Mouse (Mus musculus): ENCODE data around the gene Gm20538. TPM values are rescaled to one million over a fixed set of nuclear protein-coding genes. Genes with fewer than 3 reads are reported as not detected.

Gene Gm20538
- total and polyA plus RNA-seq, 3 experiments = not detected

- no peaks in the 10 kb centered on the region; a peak in 1 of 4 replicates for H3K27me3 ChIP-seq (ENCODE audit: control insufficient read depth in 1 of 2, insufficient read depth in 2 of 2, low read length in 2 of 2)
- no peak overlapping the region for H3K9ac ChIP-seq (ENCODE audit: control insufficient read depth, low read depth, low read length, poor library complexity, severe bottlenecking)
- H3K9me3 ChIP-seq (replicated peaks; ENCODE audit: insufficient read depth, low read length) = no peaks in the 10 kb centered on the region
- H3K79me2 ChIP-seq (ENCODE audit: control insufficient read depth, insufficient read depth, low read length, poor library complexity) = no peaks in the 10 kb centered on the region
- no peaks in the 10 kb centered on the region for H3K4me1 ChIP-seq (ENCODE audit: control insufficient read depth in 1 of 2, insufficient read depth in 2 of 2, low read length in 2 of 2)
- TF ChIP-seq USF2 (IDR thresholded peaks at IDR 0.05; ENCODE audit: borderline replicate concordance in 1 of 2, insufficient read depth in 1 of 2, low read depth in 1 of 2, low read length in 2 of 2) = no peak
- no peak for TF ChIP-seq UBTF (IDR thresholded peaks at IDR 0.05; ENCODE audit: borderline replicate concordance, insufficient read depth, low read depth, low read length)
- no peaks in the 10 kb centered on the region for H3K36me3 ChIP-seq (ENCODE audit: control insufficient read depth in 1 of 2, insufficient read depth in 2 of 2, low read length in 2 of 2)
- no peak overlapping the region for H3K27ac ChIP-seq (ENCODE audit: control insufficient read depth, low read depth, low read length)
- DNase-seq (ENCODE audit: low read depth, low spot score) = no peak
- H3K4me3 ChIP-seq (ENCODE audit: control insufficient read depth in 1 of 2, insufficient read depth in 1 of 2, low read depth in 2 of 2, low read length in 2 of 2) = no peak overlapping the region
These were observed 37.8 kb downstream of the Gm20538 start for GRCm38 (mm10) chr19:44514521-44515451.

DNA sequence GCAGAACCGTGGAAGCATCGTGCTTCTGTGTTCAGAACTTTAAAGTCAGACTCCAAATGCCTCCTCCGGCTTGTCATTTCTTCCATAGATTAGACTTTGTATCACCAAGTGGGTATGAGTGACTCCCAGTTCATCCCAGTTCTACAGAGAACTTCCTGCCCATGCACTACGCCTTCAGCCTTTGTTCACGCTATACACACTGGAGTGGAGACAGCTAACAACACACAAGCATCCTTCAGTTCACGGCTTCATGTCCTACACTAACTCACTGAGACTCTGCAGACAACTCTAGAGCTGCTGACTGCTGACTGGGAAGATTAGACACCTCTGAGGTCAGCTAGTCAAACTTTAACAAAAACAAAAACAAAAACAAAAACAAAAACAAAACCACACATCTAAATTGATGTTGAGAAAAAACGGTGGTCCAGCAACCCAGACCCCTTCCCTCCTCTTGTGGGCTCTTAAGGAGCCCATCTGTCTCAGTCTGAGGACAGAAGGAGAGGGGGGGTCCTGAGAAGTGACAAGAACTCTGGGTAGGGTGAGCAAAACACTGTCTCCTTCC lies 38.6 kb downstream of the Gm20538 start:
- Histone ChIP-seq H3K9ac (ENCODE audit: control insufficient read depth, low read depth, low read length, poor library complexity, severe bottlenecking) (no peak overlapping the region), H3K4me3 (ENCODE audit: control insufficient read depth in 1 of 2, insufficient read depth in 1 of 2, low read depth in 2 of 2, low read length in 2 of 2) (no peak overlapping the region), H3K79me2 (ENCODE audit: control insufficient read depth, insufficient read depth, low read length, poor library complexity) (no peaks in the 10 kb centered on the region), H3K27ac (ENCODE audit: control insufficient read depth, low read depth, low read length) (no peak overlapping the region), H3K9me3 (replicated peaks; ENCODE audit: insufficient read depth, low read length) (no peaks in the 10 kb centered on the region), H3K36me3 (ENCODE audit: control insufficient read depth in 1 of 2, insufficient read depth in 2 of 2, low read length in 2 of 2) (no peaks in the 10 kb centered on the region), H3K27me3 (ENCODE audit: control insufficient read depth in 1 of 2, insufficient read depth in 2 of 2, low read length in 2 of 2) (no peaks in the 10 kb centered on the region; a peak in 1 of 4 replicates), H3K4me1 (ENCODE audit: control insufficient read depth in 1 of 2, insufficient read depth in 2 of 2, low read length in 2 of 2) (no peaks in the 10 kb centered on the region)
- no peak for DNase-seq (ENCODE audit: low read depth, low spot score)
- TF ChIP-seq RAD21 (IDR thresholded peaks at IDR 0.05; ENCODE audit: low read depth, low read length) (no peak), ZKSCAN1 (IDR thresholded peaks at IDR 0.05; ENCODE audit: low read depth, low read length) (no peak), SIN3A (IDR thresholded peaks at IDR 0.05; ENCODE audit: low read length) (no peak), MAFK (IDR thresholded peaks at IDR 0.05; ENCODE audit: borderline replicate concordance, low read depth, low read length) (no peak), ZNF384 (IDR thresholded peaks at IDR 0.05; ENCODE audit: low read depth, low read length) (no peak), CHD2 (IDR thresholded peaks at IDR 0.05; ENCODE audit: low read length) (no peak), TBP (IDR thresholded peaks at IDR 0.05; ENCODE audit: low read depth, low read length) (no peak), KAT2A (conservative IDR thresholded peaks at IDR 0.05; ENCODE audit: low read depth, low read length) (no peak), POLR2A (IDR thresholded peaks at IDR 0.05; ENCODE audit: control insufficient read depth in 1 of 2, insufficient read depth in 1 of 2, low read depth in 1 of 2, low read length in 2 of 2, poor library complexity in 1 of 2) (no peak), GABPA (IDR thresholded peaks at IDR 0.05; ENCODE audit: low read depth, low read length) (no peak), BHLHE40 (IDR thresholded peaks at IDR 0.05; ENCODE audit: borderline replicate concordance, low read depth, low read length) (no peak), NRF1 (IDR thresholded peaks at IDR 0.05; ENCODE audit: insufficient read depth, low read depth, low read length, poor library complexity, severe bottlenecking) (no peak), HCFC1 (IDR thresholded peaks at IDR 0.05; ENCODE audit: low read depth, low read length) (no peak), POLR2AphosphoS2 (IDR thresholded peaks at IDR 0.05; ENCODE audit: low read length) (no peak), CHD1 (IDR thresholded peaks at IDR 0.05; ENCODE audit: low read depth, low read length) (no peak), EP300 (IDR thresholded peaks at IDR 0.05; ENCODE audit: low read depth in 1 of 2, low read length in 2 of 2) (no peak), ZC3H11A (IDR thresholded peaks at IDR 0.05; ENCODE audit: low read depth, low read length) (no peak), USF1 (IDR thresholded peaks at IDR 0.05; ENCODE audit: low read depth, low read length) (no peak), SMC3 (IDR thresholded peaks at IDR 0.05; ENCODE audit: low read depth, low read length) (no peak), CTCF (IDR thresholded peaks at IDR 0.05 in 2 of 3, conservative IDR thresholded peaks at IDR 0.05 in 1 of 3; ENCODE audit: control insufficient read depth in 1 of 3, insufficient read depth in 1 of 3, low read depth in 2 of 3, low read length in 3 of 3, poor library complexity in 1 of 3, severe bottlenecking in 1 of 3) (no peak)

All from MEL (cell line).